Mouse (Mus musculus): ENCODE results near the gene Adgrg5. TPM values are rescaled to one million over a fixed set of nuclear protein-coding genes. Genes with fewer than 3 reads are reported as not detected.
A peak's percentile ranks its signal among the peaks of the same experiment; 100 is the strongest.

Gene Adgrg5
- total RNA-seq (2021) = not detected
- long read RNA-seq, experiment 1 = 0 reads
- long read RNA-seq, experiment 2 = 0 reads

GRCm38 (mm10) chr8:94923405-94923804 is at the start of gene Adgrg5:
Adgrg5 (plus strand) TSS chr8:94923694.
- DNase-seq = no peak
- intact Hi-C loops (cut with DNase I; ENCODE audit: low total_unique reads) = no loop called here

- intact Hi-C loops (cut with DNase I; ENCODE audit: low total_unique reads) = no loop called here
- peak; percentile 71 for DNase-seq
These were observed 49.1 kb upstream of the Adgrg5 start for GRCm38 (mm10) chr8:94874358-94874757.

GRCm38 (mm10) chr8:94875096-94875870 is 48.2 kb upstream of the Adgrg5 start:
- no peak for DNase-seq
- intact Hi-C loops (cut with DNase I; ENCODE audit: low total_unique reads) = no loop called here

GRCm38 (mm10) chr8:94875871-94876150 is 47.7 kb upstream of the Adgrg5 start:
- intact Hi-C loops (cut with DNase I; ENCODE audit: low total_unique reads) = no loop called here
- DNase-seq = no peak

- peak; percentile 83 for DNase-seq
- intact Hi-C loops (cut with DNase I; ENCODE audit: low total_unique reads) = no loop called here
These were observed 47.2 kb upstream of the Adgrg5 start, which contains the start of gene Dok4 for GRCm38 (mm10) chr8:94876197-94876730. Dok4 (minus strand) TSS chr8:94876330.

GRCm38 (mm10) chr8:94876820-94877219 is 46.7 kb upstream of the Adgrg5 start:
- no peak for DNase-seq
- intact Hi-C loops (cut with DNase I; ENCODE audit: low total_unique reads) = no loop called here

GRCm38 (mm10) chr8:94880742-94881141 is 42.8 kb upstream of the Adgrg5 start:
- DNase-seq = no peak
- intact Hi-C loops (cut with DNase I; ENCODE audit: low total_unique reads) = no loop called here

GRCm38 (mm10) chr8:94888383-94889036 is 35.0 kb upstream of the Adgrg5 start:
- intact Hi-C loops (cut with DNase I; ENCODE audit: low total_unique reads) = no loop called here
- no peak for DNase-seq

GRCm38 (mm10) chr8:94892917-94893316 is 30.6 kb upstream of the Adgrg5 start:
- intact Hi-C loops (cut with DNase I; ENCODE audit: low total_unique reads) = no loop called here
- DNase-seq = no peak

- intact Hi-C loops (cut with DNase I; ENCODE audit: low total_unique reads) = no loop called here
- no peak for DNase-seq
These were observed 24.2 kb upstream of the Adgrg5 start for GRCm38 (mm10) chr8:94899262-94899661.

GRCm38 (mm10) chr8:94900617-94901016 is 22.9 kb upstream of the Adgrg5 start:
- intact Hi-C loops (cut with DNase I; ENCODE audit: low total_unique reads) = no loop called here
- no peak for DNase-seq

GRCm38 (mm10) chr8:94901031-94901430 is 22.5 kb upstream of the Adgrg5 start:
- no peak for DNase-seq
- intact Hi-C loops (cut with DNase I; ENCODE audit: low total_unique reads) = no loop called here

GRCm38 (mm10) chr8:94903709-94904108 is 19.8 kb upstream of the Adgrg5 start:
- intact Hi-C loops (cut with DNase I; ENCODE audit: low total_unique reads) = no loop called here
- no peak for DNase-seq

GRCm38 (mm10) chr8:94904450-94905175 is 18.9 kb upstream of the Adgrg5 start:
- peak; percentile 88 for DNase-seq
- intact Hi-C loops (cut with DNase I; ENCODE audit: low total_unique reads) = loop anchor here (5.0 kb wide), 1 partner anchor 87 kb away; no protein-coding TSS in a partner anchor

GRCm38 (mm10) chr8:94907591-94908300 is 15.7 kb upstream of the Adgrg5 start:
- DNase-seq = no peak
- intact Hi-C loops (cut with DNase I; ENCODE audit: low total_unique reads) = loop anchor here (5.0 kb wide), 1 partner anchor 90 kb away; no protein-coding TSS in a partner anchor

GRCm38 (mm10) chr8:94908847-94909246 is 14.6 kb upstream of the Adgrg5 start:
- peak; percentile 81 for DNase-seq
- intact Hi-C loops (cut with DNase I; ENCODE audit: low total_unique reads) = loop anchor here (5.0 kb wide), 1 partner anchor 92 kb away; no protein-coding TSS in a partner anchor

GRCm38 (mm10) chr8:94913061-94913660 is 10.3 kb upstream of the Adgrg5 start:
- peak; percentile 77 for DNase-seq
- intact Hi-C loops (cut with DNase I; ENCODE audit: low total_unique reads) = no loop called here

GRCm38 (mm10) chr8:94914256-94914655 is 9.2 kb upstream of the Adgrg5 start:
- intact Hi-C loops (cut with DNase I; ENCODE audit: low total_unique reads) = no loop called here

GRCm38 (mm10) chr8:94914701-94915101 is 8.8 kb upstream of the Adgrg5 start:
- intact Hi-C loops (cut with DNase I; ENCODE audit: low total_unique reads) = no loop called here
- peak; percentile 76 for DNase-seq

More at GRCm38 (mm10) chr8:94914256-94914655, 9.2 kb upstream of the Adgrg5 start:
- no peak for DNase-seq

All from gastrocnemius, postnatal 14 days (tissue).